Mouse (Mus musculus) spleen, postnatal 10 days (tissue): Measurements from ENCODE around the gene Rack1.
"Not testable (repeated sequence)": the region's sequence is repeated elsewhere in the genome, so short reads cannot be mapped to it uniquely, and the experiment has no call there.

Experiments
- DNase-seq, 2 experiments: peaks; one replicate each; pipeline ENCODE4 v3.0.0; 2021 to 2022; ENCODE audit warnings: low spot score in 2 of 2

The Rack1 gene

DNA sequence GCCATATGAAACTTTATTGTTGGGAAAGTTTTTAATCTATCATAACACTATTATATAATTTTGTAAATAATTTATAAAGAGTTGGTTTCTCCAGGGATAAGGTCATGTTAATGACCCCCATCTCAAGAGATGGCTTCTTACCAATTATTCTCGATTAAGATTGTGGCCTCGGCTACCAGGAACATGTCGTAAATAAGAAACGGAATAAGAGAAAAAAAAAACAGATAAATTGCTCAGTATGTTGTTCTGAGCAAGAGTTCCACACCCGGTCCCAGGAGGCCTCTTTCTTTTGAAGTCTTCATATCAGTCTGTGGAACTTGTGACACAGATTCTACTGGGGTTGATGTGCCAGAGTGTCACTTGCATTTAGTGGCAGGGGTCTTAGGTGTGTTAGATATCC lies 41.1 kb downstream of the Rack1 start:
- DNase-seq = no peak

DNA sequence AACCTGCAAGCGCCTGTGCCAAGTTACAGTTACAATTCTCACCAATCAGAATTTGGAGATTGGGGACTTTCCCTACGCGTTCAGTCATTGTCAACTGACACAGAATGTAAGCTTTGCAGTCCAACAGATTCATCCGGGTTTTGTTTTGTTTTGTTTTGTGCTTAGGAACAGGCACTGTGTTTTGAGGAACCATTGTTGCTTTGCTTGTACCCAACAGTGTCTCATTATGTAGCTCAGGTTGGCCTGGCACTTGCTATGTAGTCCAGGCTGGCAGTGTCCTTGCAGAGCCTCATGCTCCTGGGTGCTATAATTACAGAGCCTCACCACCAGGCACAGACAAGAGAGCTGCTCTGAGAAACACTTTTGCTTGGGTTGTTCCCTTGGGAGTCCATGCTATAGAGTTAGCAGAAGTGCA lies 42.3 kb downstream of the Rack1 start:
- DNase-seq = no peak

GRCm38 (mm10) chr11:48843202-48843601 lies 43.1 kb downstream of the Rack1 start:
- peak in 1 of 2 experiments; percentile 46 for DNase-seq

DNA sequence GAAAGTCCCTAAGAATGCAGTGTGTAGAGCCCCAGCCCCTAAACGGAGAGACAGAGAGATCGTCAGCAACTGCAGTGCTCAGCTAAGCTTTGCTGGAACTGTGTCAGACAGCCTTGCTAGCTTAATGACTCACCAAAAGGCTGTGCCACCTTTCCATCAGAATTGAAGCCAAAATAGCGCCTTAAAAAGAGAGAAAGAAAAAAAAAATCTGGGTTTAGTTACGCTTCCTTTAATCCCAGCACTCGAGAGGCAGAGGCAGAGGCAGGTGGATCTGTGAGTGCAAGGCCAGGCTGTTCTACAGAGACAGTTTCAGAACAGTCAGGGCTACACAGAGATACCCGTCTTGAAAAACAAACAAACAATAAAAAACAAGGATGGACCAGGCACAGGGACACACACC lies 44.2 kb downstream of the Rack1 start:
- no peak for DNase-seq

GRCm38 (mm10) chr11:48845244-48845815 lies 45.2 kb downstream of the Rack1 start:
- no peak for DNase-seq

DNA sequence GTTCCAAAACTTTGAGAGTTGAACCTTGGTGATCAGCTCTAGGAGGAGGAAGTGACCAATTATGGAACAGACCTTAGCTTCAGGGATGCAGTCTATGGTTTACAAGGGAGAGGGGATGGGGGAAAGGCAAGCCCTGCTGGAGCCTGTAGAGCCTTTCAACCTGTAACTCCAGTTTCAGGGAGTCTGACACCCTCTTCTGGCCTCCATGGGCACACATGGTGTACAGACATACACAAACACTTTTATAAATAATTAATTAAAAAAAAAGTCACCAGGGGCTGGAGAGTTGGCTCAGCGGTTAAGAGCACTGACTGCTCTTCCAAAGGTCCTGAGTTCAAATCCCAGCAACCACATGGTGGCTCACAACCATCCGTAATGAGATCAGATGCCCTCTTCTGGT lies 46.2 kb downstream of the Rack1 start:
- not testable (repeated sequence) for DNase-seq

DNA sequence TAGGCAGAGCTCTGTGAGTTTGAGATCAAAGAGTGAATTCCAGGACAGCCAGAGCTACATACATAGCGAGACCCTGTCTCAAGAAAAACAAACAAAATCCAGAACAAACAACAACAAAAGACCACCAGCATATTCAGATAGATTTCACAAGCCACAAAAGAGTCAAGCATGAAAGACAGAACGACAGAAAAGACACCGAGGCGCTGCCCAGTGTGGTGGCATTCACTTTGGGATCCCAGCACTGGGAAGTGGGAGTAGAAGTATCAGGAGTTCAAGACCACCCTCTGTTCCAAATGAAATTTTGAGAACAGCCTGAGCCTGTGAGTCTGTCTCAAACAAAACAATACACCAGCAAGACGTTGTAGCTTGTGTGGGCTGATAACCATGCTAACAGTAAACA lies 46.7 kb downstream of the Rack1 start:
- DNase-seq = no peak

- DNase-seq = no peak
Measured at GRCm38 (mm10) chr11:48850240-48850639, 50.1 kb downstream of the Rack1 start.

DNA sequence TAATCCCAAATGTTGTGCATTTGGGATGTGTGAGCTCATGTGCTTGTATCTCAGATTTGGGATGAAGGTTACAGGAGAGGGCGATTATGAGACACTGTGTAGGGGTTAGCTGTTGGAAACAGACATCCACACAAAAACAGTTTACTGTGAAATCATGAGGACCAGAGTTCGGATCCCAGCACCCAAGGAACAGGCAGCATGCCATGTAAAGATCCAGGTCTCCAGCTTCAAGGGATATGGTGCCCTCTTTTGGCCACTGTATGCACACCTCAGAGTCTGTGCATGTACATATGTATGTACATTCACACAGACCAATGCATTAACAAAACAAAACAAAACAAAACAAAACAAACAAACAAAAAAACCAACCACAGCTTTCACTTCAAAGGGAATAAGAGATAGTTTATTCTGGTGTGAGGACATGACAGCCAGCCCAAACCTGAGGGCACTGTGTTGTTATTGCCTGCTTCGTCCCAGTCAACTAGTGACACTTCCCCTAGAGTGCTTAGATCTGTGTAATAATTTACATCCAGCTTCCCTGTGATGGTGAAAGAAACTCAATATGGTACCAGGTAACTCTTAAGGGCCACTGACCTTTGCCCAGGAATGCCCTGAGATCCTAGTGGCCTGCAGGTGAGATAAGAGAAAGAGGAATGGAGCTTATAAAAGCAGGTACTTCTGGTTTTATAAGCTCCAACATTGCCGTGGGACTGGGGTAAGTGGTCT lies 51.3 kb downstream of the Rack1 start:
- DNase-seq = no peak

DNA sequence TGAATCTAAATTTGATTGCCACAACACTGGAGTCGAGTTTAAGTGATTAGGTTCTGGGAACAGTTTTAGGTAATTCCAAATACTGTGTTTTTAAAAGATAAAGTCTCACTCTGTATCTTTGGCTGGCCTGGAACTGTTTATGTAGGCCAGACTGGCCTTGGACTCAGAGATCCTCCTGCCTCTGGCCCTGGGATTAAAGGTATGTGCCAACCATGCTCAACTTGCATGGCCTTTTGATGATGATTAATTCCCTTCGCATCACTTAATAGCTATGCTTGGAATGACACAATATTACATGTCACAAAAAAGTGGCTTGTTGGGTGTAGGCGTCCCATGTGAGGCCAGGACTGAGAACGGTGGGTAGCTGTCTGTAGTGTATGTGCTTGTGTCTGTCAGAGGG lies 52.1 kb downstream of the Rack1 start:
- no peak for DNase-seq

- peak in 1 of 2 experiments; percentile 43 for DNase-seq
Measured at GRCm38 (mm10) chr11:48852624-48853473, 52.7 kb downstream of the Rack1 start.

DNA sequence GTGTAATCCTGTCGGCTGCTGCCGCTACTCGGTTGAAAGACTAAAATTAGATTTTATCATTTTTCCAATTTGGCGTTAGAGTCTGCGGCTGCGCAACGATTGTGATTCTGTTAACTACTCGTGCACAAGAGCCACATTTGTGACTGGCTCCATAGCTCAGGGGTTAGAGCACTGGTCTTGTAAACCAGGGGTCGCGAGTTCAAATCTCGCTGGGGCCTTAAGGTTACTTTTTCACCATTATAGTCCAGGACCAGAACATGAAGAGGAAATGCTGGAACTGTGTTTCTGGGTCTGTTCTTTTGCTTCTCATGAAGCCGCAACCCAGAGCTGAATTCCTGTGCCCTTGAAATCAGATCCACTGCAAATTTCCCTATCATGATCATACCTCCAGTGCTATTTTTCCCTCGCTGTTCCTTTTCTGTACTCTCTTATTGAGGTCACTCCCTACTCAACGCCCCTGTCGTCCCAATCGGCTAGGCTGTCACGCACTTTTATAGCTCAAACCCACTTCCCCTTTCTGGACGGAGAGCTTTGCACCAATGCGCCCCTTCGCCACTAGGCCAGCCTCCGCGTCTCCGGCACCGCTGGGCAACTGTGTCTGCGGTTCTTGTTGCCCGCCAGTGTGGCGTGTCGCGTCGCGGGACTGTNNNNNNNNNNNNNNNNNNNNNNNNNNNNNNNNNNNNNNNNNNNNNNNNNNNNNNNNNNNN lies 53.5 kb downstream of the Rack1 start:
- peak; percentile 84 to 87 for DNase-seq
